Mouse (Mus musculus) ES-E14 (cell line): ENCODE results near the gene Aggf1. TPM values are rescaled to one million over a fixed set of nuclear protein-coding genes. Genes with fewer than 3 reads are reported as not detected.

Source experiments
- DNase-seq: peaks from one replicate; pipeline ENCODE4 v3.0.0-alpha.2; 2013; ENCODE audit warnings: low read depth, low spot score
- H3K27ac ChIP-seq: 2 replicates; pipeline ENCODE4 v1.5.1; 2012; ENCODE audit warnings: low read depth, mild to moderate bottlenecking, low read length, moderate library complexity, mixed read lengths; ENCODE audit not compliant: poor library complexity, insufficient read depth, severe bottlenecking
- H3K36me3 ChIP-seq: 2 replicates; pipeline ENCODE4 v1.6.1; 2012; ENCODE audit warnings: mild to moderate bottlenecking, low read length, moderate library complexity, mixed read lengths; ENCODE audit not compliant: control insufficient read depth, poor library complexity, insufficient read depth, severe bottlenecking
- H3K4me1 ChIP-seq, 2 experiments: fragments of 150-350 bp in 1 of 2; sonication (generic) in 1 of 2; 2 replicates each; pipeline ENCODE4 v1.6.1; 2012; ENCODE audit warnings: low read length in 2 of 2, mild to moderate bottlenecking in 1 of 2, mixed read lengths in 1 of 2; ENCODE audit not compliant: control insufficient read depth in 2 of 2, insufficient read depth in 2 of 2, poor library complexity in 1 of 2
- H3K4me3 ChIP-seq, 2 experiments: fragments of 150-350 bp in 1 of 2; sonication (generic) in 1 of 2; 2 replicates each; pipeline ENCODE4 v1.5.1; 2012; ENCODE audit warnings: low read length in 2 of 2, low read depth in 1 of 2, mild to moderate bottlenecking in 1 of 2, mixed read lengths in 1 of 2; ENCODE audit not compliant: insufficient read depth in 1 of 2, poor library complexity in 1 of 2, severe bottlenecking in 1 of 2
- H3K9ac ChIP-seq: 2 replicates; pipeline ENCODE4 v1.6.1; 2012; ENCODE audit warnings: low read depth, mild to moderate bottlenecking, low read length, mixed read lengths; ENCODE audit not compliant: poor library complexity, insufficient read depth, severe bottlenecking
- H3K9me3 ChIP-seq: fragments of 150-350 bp; sonication (generic); 2 replicates; pipeline ENCODE4 v1.6.1; 2012; ENCODE audit warnings: low read depth, mild to moderate bottlenecking, low read length; ENCODE audit not compliant: control insufficient read depth, insufficient read depth
- CHD2 ChIP-seq: IDR thresholded peaks from 2 replicates; pipeline ENCODE4 v1.6.1; 2014; ENCODE audit warnings: mild to moderate bottlenecking, low read depth, low read length, inconsistent platforms
- HCFC1 ChIP-seq: IDR thresholded peaks from 2 replicates; pipeline ENCODE4 v1.6.1; 2012; ENCODE audit warnings: low read length, inconsistent platforms, borderline replicate concordance; ENCODE audit not compliant: insufficient read depth
- MAFK ChIP-seq: IDR thresholded peaks from 2 replicates; pipeline ENCODE4 v1.6.1; 2014; ENCODE audit warnings: mild to moderate bottlenecking, low read depth, low read length, inconsistent platforms; ENCODE audit not compliant: insufficient read depth
- ZC3H11A ChIP-seq: IDR thresholded peaks from 2 replicates; pipeline ENCODE4 v1.6.1; 2012; ENCODE audit warnings: low read depth, mild to moderate bottlenecking, inconsistent platforms, low read length, borderline replicate concordance
- ZNF384 ChIP-seq: IDR thresholded peaks from 2 replicates; pipeline ENCODE4 v1.6.1; 2012; ENCODE audit warnings: low read depth, low read length, inconsistent platforms
- in situ Hi-C, 2 experiments: fragments of 600-800 bp; cut with MboI; formaldehyde crosslinking; loops; one replicate each; pipeline ENCODE4 v1.15.1; 2025; ENCODE audit warnings: low sequenced_read_pairs in 2 of 2, inconsistent platforms in 1 of 2; ENCODE audit not compliant: unreplicated experiment in 2 of 2
- total RNA-seq: library from RNA; depleted of rRNA; stranded (reverse); fragments of 300-350 nt; gene quantifications from 2 replicates; pipeline ENCODE4 v1.2.3, GENCODE M21; 2012

The Aggf1 gene
- total RNA-seq, 1 experiment: 50.1 TPM

GRCm38 (mm10) chr13:95327345-95327741 is 47.8 kb downstream of the Aggf1 start:
- peak; percentile 66 for DNase-seq
- H3K9me3 ChIP-seq: no peaks in the 10 kb centered on the region
- peak; percentile 90 for TF ChIP-seq ZNF384
- no peak for TF ChIP-seq HCFC1

GRCm38 (mm10) chr13:95326611-95327344 is 48.4 kb downstream of the Aggf1 start:
- H3K4me1 ChIP-seq: peaks cover 8 to 21% of the 10 kb centered on the region in 2 experiments; a peak in 3 of 4 replicates
- H3K36me3 ChIP-seq: no peaks in the 10 kb centered on the region
- no peak for DNase-seq
- peak overlapping the region; percentile 71 for H3K27ac ChIP-seq
- in situ Hi-C loops: no loop called here
- H3K4me3 ChIP-seq: peak overlapping the region; percentile 52 to 90
- H3K9ac ChIP-seq: peak overlapping the region; percentile 57
- H3K9me3 ChIP-seq: no peaks in the 10 kb centered on the region
- TF ChIP-seq HCFC1 (no peak), ZNF384 (no peak), CHD2 (no peak), MAFK (no peak), ZC3H11A (no peak)

More at GRCm38 (mm10) chr13:95327345-95327741, 47.8 kb downstream of the Aggf1 start:
- peak overlapping the region; percentile 71 for H3K27ac ChIP-seq
- in situ Hi-C loops: no loop called here
- peak overlapping the region; percentile 57 for H3K9ac ChIP-seq
- peaks cover 8 to 23% of the 10 kb centered on the region in 2 experiments; a peak in 3 of 4 replicates for H3K4me1 ChIP-seq
- H3K36me3 ChIP-seq: no peaks in the 10 kb centered on the region
- peak overlapping the region; percentile 52 to 90 for H3K4me3 ChIP-seq

- H3K27ac ChIP-seq: peak overlapping the region; percentile 74; the same call in 1 of the 2 replicates
Observed at GRCm38 (mm10) chr13:95325907-95326550, 49.1 kb downstream of the Aggf1 start.

GRCm38 (mm10) chr13:95325080-95325906 is 49.9 kb downstream of the Aggf1 start:
- Histone ChIP-seq H3K4me1 (peaks cover 6 to 17% of the 10 kb centered on the region in 2 experiments; a peak in 3 of 4 replicates), H3K4me3 (peak overlapping the region; percentile 85 to 90), H3K36me3 (no peaks in the 10 kb centered on the region), H3K9ac (peak overlapping the region; percentile 95), H3K9me3 (no peaks in the 10 kb centered on the region), H3K27ac (peak overlapping the region; percentile 74)
- in situ Hi-C loops: no loop called here
- no peak for TF ChIP-seq ZNF384
- TF ChIP-seq ZC3H11A: no peak
- TF ChIP-seq MAFK: no peak
- no peak for TF ChIP-seq CHD2
- TF ChIP-seq HCFC1: no peak
- DNase-seq: peak; percentile 62

More at GRCm38 (mm10) chr13:95325907-95326550, 49.1 kb downstream of the Aggf1 start:
- TF ChIP-seq HCFC1 (no peak), ZC3H11A (no peak), ZNF384 (no peak), CHD2 (no peak), MAFK (no peak)
- no peaks in the 10 kb centered on the region for H3K9me3 ChIP-seq
- H3K4me3 ChIP-seq: peak overlapping the region; percentile 85 to 90
- in situ Hi-C loops: no loop called here
- no peak for DNase-seq
- H3K36me3 ChIP-seq: no peaks in the 10 kb centered on the region
- peaks cover 8 to 21% of the 10 kb centered on the region in 2 experiments; a peak in 3 of 4 replicates for H3K4me1 ChIP-seq
- peak overlapping the region; percentile 95; the same call in 1 of the 2 replicates for H3K9ac ChIP-seq
